Mouse (Mus musculus) liver, embryonic 15.5 days (tissue): ENCODE results near the gene Ldlr. TPM values are rescaled to one million over a fixed set of nuclear protein-coding genes. Genes with fewer than 3 reads are reported as not detected.
"Not testable (repeated sequence)": the region's sequence is repeated elsewhere in the genome, so short reads cannot be mapped to it uniquely, and the experiment has no call there.

ENCODE experiments used
- ATAC-seq: fragments of 200-750 bp; cut with Nextera tagmentation; 2 replicates; pipeline ENCODE4 v1.8.0; 2017; ENCODE audit warnings: moderate number of reproducible peaks, mild to moderate bottlenecking, moderate library complexity; ENCODE audit not compliant: insufficient read depth
- H3K27ac ChIP-seq: fragments of 300-500 bp; sonication (generic); replicated peaks from 2 replicates; pipeline ENCODE4 v1.5.1; 2015; ENCODE audit warnings: mild to moderate bottlenecking, inconsistent platforms
- H3K27me3 ChIP-seq: fragments of 300-500 bp; sonication (generic); 2 replicates; pipeline ENCODE4 v1.6.1; 2015; ENCODE audit warnings: mild to moderate bottlenecking, inconsistent platforms
- H3K36me3 ChIP-seq: fragments of 300-500 bp; sonication (generic); replicated peaks from 2 replicates; pipeline ENCODE4 v1.6.1; 2015; ENCODE audit warnings: moderate library complexity, mild to moderate bottlenecking, inconsistent platforms
- H3K4me1 ChIP-seq: fragments of 300-500 bp; sonication (generic); replicated peaks from 2 replicates; pipeline ENCODE4 v1.6.1; 2015; ENCODE audit warnings: inconsistent platforms
- H3K4me2 ChIP-seq: fragments of 300-500 bp; sonication (generic); 2 replicates; pipeline ENCODE4 v1.6.1; 2015; ENCODE audit warnings: moderate library complexity, mild to moderate bottlenecking, inconsistent platforms
- H3K4me3 ChIP-seq: fragments of 300-500 bp; sonication (generic); replicated peaks from 2 replicates; pipeline ENCODE4 v1.5.1; 2015; ENCODE audit warnings: mild to moderate bottlenecking, inconsistent platforms
- H3K9ac ChIP-seq: fragments of 300-500 bp; sonication (generic); 2 replicates; pipeline ENCODE4 v1.6.1; 2015; ENCODE audit warnings: moderate library complexity, mild to moderate bottlenecking, inconsistent platforms
- H3K9me3 ChIP-seq: fragments of 300-500 bp; sonication (generic); replicated peaks from 2 replicates; pipeline ENCODE4 v1.6.1; 2016; ENCODE audit warnings: inconsistent platforms
- WGBS: fragments of 180-500 bp; shearing (Covaris S2); methylation state at CpG from one replicate; pipeline ENCODE4 v1.1.7; 2015; ENCODE audit warnings: mixed read lengths; ENCODE audit not compliant: insufficient replicate concordance; 5-methylcytosine and 5-hydroxymethylcytosine counted together
- polyA plus RNA-seq: library from polyadenylated mRNA; unstranded; fragments of >200 nt; fragmentation: Nextera tagmentation; extraction: Ambion mirVana; gene quantifications from 2 replicates; pipeline ENCODE4 v1.2.1, GENCODE M21; 2015

The Ldlr gene
- polyA plus RNA-seq, 1 experiment from 2014 or later: 24.5 TPM

- Histone ChIP-seq H3K9ac (no peak overlapping the region), H3K27me3 (no peaks in the 10 kb centered on the region), H3K27ac (no peak overlapping the region), H3K9me3 (no peaks in the 10 kb centered on the region), H3K4me3 (no peak overlapping the region), H3K36me3 (peaks cover 75% of the 10 kb centered on the region), H3K4me1 (no peaks in the 10 kb centered on the region; the same call in 1 of the 2 replicates), H3K4me2 (no peak overlapping the region)
- 87% methylated on average over 6 of the region's 6 CpGs for WGBS
- ATAC-seq: no peak
These were observed 26.2 kb upstream of the Ldlr start for GRCm38 (mm10) chr9:21697121-21697520.

DNA sequence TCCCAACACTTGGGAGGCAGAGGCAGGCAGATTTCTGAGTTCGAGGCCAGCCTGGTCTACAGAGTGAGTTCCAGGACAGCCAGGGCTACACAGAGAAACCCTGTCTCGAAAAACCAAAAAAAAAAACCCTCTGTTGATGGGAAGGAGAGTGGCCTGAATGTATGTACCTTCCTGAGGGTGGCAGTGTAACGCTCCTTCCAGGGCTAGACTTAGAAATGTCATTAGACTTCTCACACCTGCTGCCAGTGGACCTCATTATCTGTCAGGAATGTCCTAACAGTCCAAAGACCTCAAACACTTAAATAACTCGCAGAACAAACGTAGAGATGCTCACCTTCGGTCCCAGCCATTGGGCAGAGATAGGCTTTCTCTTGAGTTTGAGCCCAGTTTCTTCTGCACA, 24.0 kb upstream of the Ldlr start:
- 80% methylated on average over 6 of the region's 6 CpGs for WGBS
- not testable (repeated sequence) for H3K4me1 ChIP-seq, ATAC-seq, H3K27me3 ChIP-seq, H3K4me2 ChIP-seq, H3K9ac ChIP-seq, H3K4me3 ChIP-seq, H3K9me3 ChIP-seq, H3K27ac ChIP-seq
- H3K36me3 ChIP-seq: peaks cover 77% of the 10 kb centered on the region

DNA sequence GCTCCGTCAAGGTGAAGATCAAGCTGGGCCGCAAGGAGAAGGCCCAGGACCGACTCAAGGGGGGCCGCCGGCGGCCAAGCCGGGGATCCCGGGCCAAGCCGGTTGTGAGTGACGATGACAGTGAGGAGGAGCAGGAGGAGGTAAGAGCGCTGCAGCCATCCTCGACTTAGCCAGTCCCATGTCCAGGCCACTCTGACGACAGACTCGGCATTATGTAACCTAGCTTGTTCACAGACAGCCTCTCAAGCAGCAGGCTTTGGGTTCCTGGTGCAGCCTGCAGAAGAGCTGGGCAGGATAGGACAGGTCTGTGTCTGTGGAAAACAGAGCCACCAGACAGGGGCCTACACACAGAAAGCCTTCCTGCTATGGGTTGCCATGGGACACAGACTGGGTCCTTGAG, 22.2 kb upstream of the Ldlr start:
- no peak for ATAC-seq
- WGBS: 92% methylated on average over 14 of the region's 14 CpGs
- Histone ChIP-seq H3K4me3 (no peak overlapping the region), H3K4me1 (no peaks in the 10 kb centered on the region), H3K27me3 (no peaks in the 10 kb centered on the region), H3K27ac (no peak overlapping the region), H3K9ac (no peak overlapping the region), H3K36me3 (peaks cover 78% of the 10 kb centered on the region), H3K9me3 (no peaks in the 10 kb centered on the region), H3K4me2 (no peak overlapping the region)

- H3K9me3 ChIP-seq: no peaks in the 10 kb centered on the region
- H3K36me3 ChIP-seq: peaks cover 75% of the 10 kb centered on the region
- ATAC-seq: no peak
- no peak overlapping the region for H3K4me2 ChIP-seq
- H3K9ac ChIP-seq: no peak overlapping the region
- H3K4me1 ChIP-seq: peaks cover 5% of the 10 kb centered on the region; the same call in 1 of the 2 replicates
- H3K27ac ChIP-seq: no peak overlapping the region
- H3K27me3 ChIP-seq: no peaks in the 10 kb centered on the region
- 90% methylated on average over 7 of the region's 7 CpGs for WGBS
- H3K4me3 ChIP-seq: no peak overlapping the region
These were observed 19.8 kb upstream of the Ldlr start for GRCm38 (mm10) chr9:21703494-21703893.

DNA sequence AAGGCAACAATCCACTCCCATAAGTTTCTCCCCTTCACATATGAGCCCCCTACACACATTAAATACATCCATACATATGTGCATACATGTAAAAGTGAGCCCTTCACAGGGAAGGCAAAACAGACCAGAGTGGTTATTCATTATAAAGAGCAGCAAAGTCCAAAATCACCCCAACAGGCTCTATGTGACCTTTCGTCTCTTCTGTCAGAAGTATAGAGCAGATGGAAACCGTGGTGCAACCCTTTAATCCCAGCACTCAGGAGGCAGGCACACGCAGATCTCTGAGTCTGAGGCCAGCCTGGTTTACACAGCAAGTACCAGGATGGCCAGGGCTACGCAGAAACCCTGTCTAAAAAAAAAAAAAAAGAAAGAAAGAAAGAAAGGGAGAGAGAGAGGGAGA, 17.2 kb upstream of the Ldlr start:
- Histone ChIP-seq H3K36me3 (peaks cover 54% of the 10 kb centered on the region), H3K9me3 (no peaks in the 10 kb centered on the region), H3K9ac (no peak overlapping the region), H3K4me2 (no peak overlapping the region), H3K27ac (0 out of 2 replicates have a peak overlapping the region, but pooled peaks have one; percentile 6), H3K4me1 (peaks cover 5% of the 10 kb centered on the region; the same call in 1 of the 2 replicates), H3K27me3 (no peaks in the 10 kb centered on the region), H3K4me3 (no peak overlapping the region)
- 68% methylated on average over 4 of the region's 4 CpGs for WGBS
- ATAC-seq: no peak

GRCm38 (mm10) chr9:21706586-21707265, 16.6 kb upstream of the Ldlr start:
- H3K27me3 ChIP-seq: no peaks in the 10 kb centered on the region
- H3K27ac ChIP-seq: 0 out of 2 replicates have a peak overlapping the region, but pooled peaks have one; percentile 19
- 80% methylated on average over 8 of the region's 8 CpGs for WGBS
- H3K9me3 ChIP-seq: no peaks in the 10 kb centered on the region
- 0 out of 2 replicates have a peak, but pooled peaks have one; percentile 37 for ATAC-seq
- peaks cover 5% of the 10 kb centered on the region; the same call in 1 of the 2 replicates for H3K4me1 ChIP-seq
- H3K36me3 ChIP-seq: peaks cover 48% of the 10 kb centered on the region
- H3K4me3 ChIP-seq: no peak overlapping the region
- no peak overlapping the region for H3K4me2 ChIP-seq
- H3K9ac ChIP-seq: no peak overlapping the region

DNA sequence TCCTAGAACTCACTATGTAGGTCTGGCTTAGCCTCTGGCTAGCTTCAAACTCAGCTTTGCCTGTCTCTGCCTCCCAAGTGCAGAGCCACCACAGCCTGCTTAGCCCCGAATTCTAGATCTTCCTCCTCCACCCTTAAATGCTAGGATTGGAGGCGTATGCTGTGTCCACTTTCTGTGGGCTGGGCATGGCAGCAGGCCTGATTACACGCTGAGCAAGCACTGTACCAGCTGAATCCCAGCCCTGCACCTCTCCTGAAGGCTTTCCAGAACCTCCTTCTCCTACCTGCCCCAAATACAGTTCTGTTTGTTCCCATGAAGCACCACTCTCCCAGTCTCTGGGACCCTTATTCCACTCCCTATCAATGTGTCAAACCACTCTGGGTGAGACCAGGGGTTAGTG, 13.9 kb upstream of the Ldlr start:
- WGBS: 68% methylated on average over 3 of the region's 3 CpGs
- no peak overlapping the region for H3K27ac ChIP-seq
- peaks cover 5% of the 10 kb centered on the region; the same call in 1 of the 2 replicates for H3K4me1 ChIP-seq
- H3K4me2 ChIP-seq: no peak overlapping the region
- no peaks in the 10 kb centered on the region for H3K9me3 ChIP-seq
- no peak for ATAC-seq
- peaks cover 22% of the 10 kb centered on the region for H3K36me3 ChIP-seq
- no peak overlapping the region for H3K4me3 ChIP-seq
- no peaks in the 10 kb centered on the region for H3K27me3 ChIP-seq
- no peak overlapping the region for H3K9ac ChIP-seq

DNA sequence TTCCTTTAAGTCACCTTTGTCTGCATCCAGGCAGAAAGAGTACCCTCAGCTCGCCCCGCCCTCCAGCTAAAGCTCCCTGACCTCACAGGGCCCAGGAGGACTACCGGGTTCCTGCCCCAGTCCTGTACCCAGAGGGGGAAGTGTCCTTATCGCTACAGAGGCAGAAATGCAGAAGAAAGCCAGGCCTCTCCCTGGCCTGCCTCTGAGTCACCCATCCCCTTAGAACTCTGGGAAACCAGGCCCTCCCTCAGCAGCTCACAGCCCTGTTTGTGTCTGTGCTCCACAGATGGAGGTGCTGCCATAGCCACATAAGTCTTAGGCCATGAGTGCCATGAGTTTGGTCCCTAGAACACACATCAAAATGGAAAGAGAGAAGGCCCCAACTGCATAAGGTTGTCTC, 8.0 kb upstream of the Ldlr start:
- no peaks in the 10 kb centered on the region for H3K9me3 ChIP-seq
- peak; percentile 90 for ATAC-seq
- H3K27me3 ChIP-seq: no peaks in the 10 kb centered on the region
- H3K36me3 ChIP-seq: no peaks in the 10 kb centered on the region
- WGBS: 9% methylated on average over 4 of the region's 4 CpGs
- H3K9ac ChIP-seq: no peak overlapping the region
- peak overlapping the region; percentile 11; the same call in 1 of the 2 replicates for H3K27ac ChIP-seq
- peaks cover 26% of the 10 kb centered on the region for H3K4me1 ChIP-seq
- H3K4me3 ChIP-seq: no peak overlapping the region
- no peak overlapping the region for H3K4me2 ChIP-seq

GRCm38 (mm10) chr9:21717015-21717414, 6.3 kb upstream of the Ldlr start:
- Histone ChIP-seq H3K27ac (no peak overlapping the region), H3K27me3 (no peaks in the 10 kb centered on the region), H3K9me3 (no peaks in the 10 kb centered on the region), H3K4me1 (peaks cover 27% of the 10 kb centered on the region), H3K9ac (no peak overlapping the region), H3K4me3 (no peak overlapping the region), H3K36me3 (no peaks in the 10 kb centered on the region), H3K4me2 (no peak overlapping the region)
- 55% methylated on average over 2 of the region's 2 CpGs for WGBS
- ATAC-seq: no peak

DNA sequence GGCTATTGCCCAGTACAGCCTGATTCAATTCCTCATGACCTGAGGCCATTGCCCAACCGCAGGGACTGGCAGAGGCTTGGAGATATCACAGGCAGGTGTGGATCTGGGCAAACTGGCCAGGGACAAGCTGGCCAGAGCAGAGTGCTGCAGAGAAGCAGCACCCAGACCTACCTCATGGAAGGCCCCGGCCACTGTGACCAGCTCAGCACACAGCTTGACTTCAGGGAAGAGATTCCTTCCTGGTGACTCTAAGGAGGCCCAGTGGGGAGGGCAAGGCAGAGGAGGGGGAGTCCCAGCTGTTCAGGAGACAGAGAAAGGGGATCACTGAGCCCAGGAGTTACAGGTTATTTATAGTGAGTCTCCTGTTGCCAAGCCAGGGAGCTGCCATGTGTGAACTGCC, 2.2 kb upstream of the Ldlr start:
- no peak overlapping the region for H3K4me3 ChIP-seq
- no peak overlapping the region; the same call in 1 of the 2 replicates for H3K27ac ChIP-seq
- 64% methylated on average over 2 of the region's 2 CpGs for WGBS
- no peaks in the 10 kb centered on the region for H3K27me3 ChIP-seq
- H3K4me2 ChIP-seq: no peak overlapping the region
- H3K9me3 ChIP-seq: no peaks in the 10 kb centered on the region
- no peak for ATAC-seq
- H3K9ac ChIP-seq: no peak overlapping the region
- H3K4me1 ChIP-seq: peaks cover 50% of the 10 kb centered on the region
- no peaks in the 10 kb centered on the region for H3K36me3 ChIP-seq

DNA sequence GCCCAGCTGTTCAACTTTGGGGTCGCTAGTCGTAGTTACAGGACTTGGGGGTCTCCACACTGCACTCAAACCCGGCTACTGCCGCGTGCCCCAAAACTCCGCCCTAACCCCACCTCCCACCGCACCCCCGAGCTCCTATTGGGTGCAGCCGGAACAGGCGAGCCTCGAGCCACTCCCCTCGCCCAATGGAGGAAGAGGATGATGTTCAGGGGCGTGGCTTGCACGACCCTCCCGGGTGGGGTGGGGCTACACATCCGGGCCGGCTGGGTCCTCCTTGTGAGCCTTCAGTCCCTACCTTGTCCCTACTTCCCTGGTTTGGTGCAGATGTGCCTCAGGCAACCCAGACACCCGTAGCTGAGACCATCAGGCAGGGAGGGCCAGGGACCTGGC, 859 bp downstream of the Ldlr start:
- Histone ChIP-seq H3K27ac (peak overlapping the region; percentile 88), H3K36me3 (0 out of 2 replicates have a peak, but pooled peaks cover 4% of the 10 kb centered on the region), H3K4me3 (peak overlapping the region; percentile 70), H3K4me1 (peaks cover 71% of the 10 kb centered on the region), H3K9ac (peak overlapping the region; percentile 68; the same call in 1 of the 2 replicates), H3K9me3 (no peaks in the 10 kb centered on the region), H3K4me2 (peak overlapping the region; percentile 95), H3K27me3 (no peaks in the 10 kb centered on the region)
- under 1% methylated on average over 18 of the region's 18 CpGs for WGBS
- ATAC-seq: peak; percentile 83
